Mouse (Mus musculus) kidney, adult 2 months (tissue): Measurements from ENCODE around the gene Gm28043. TPM values are rescaled to one million over a fixed set of nuclear protein-coding genes. Genes with fewer than 3 reads are reported as not detected.

Experiments
- DNase-seq: peaks from one replicate; pipeline ENCODE4 v3.0.0; 2021
- H3K27ac ChIP-seq: fragments of 200-500 bp; 2 replicates; pipeline ENCODE4 v1.5.1; 2012; ENCODE audit warnings: low read depth, low read length, control low read depth, inconsistent platforms; ENCODE audit not compliant: insufficient read depth
- H3K27me3 ChIP-seq: fragments of 200-500 bp; replicated peaks from 2 replicates; pipeline ENCODE4 v1.6.1; 2012; ENCODE audit warnings: mild to moderate bottlenecking, moderate library complexity, low read length, inconsistent platforms; ENCODE audit not compliant: control insufficient read depth, insufficient read depth
- H3K36me3 ChIP-seq: fragments of 200-500 bp; 2 replicates; pipeline ENCODE4 v1.6.1; 2012; ENCODE audit warnings: mild to moderate bottlenecking, moderate library complexity, low read length, inconsistent platforms; ENCODE audit not compliant: control insufficient read depth, insufficient read depth
- H3K4me1 ChIP-seq: fragments of 200-500 bp; 2 replicates; pipeline ENCODE4 v1.6.1; 2011; ENCODE audit warnings: low read length; ENCODE audit not compliant: control insufficient read depth, insufficient read depth
- H3K4me3 ChIP-seq: fragments of 200-500 bp; 2 replicates; pipeline ENCODE4 v1.5.1; 2011; ENCODE audit warnings: mild to moderate bottlenecking, low read depth, low read length, control low read depth; ENCODE audit not compliant: insufficient read depth
- CTCF ChIP-seq: fragments of 200-500 bp; conservative IDR thresholded peaks from 2 replicates; pipeline ENCODE4 v1.5.1; 2011; ENCODE audit warnings: low read depth, mild to moderate bottlenecking, control low read depth, low read length, moderate library complexity, mixed read lengths; ENCODE audit not compliant: insufficient read depth, insufficient read length
- POLR2A ChIP-seq: fragments of 200-500 bp; IDR thresholded peaks from one replicate; pipeline ENCODE4 v1.6.1; 2011; ENCODE audit warnings: low read depth, low read length, control low read depth
- WGBS: fragments of 180-500 bp; shearing (Covaris S2); methylation state at CpG from one replicate; pipeline ENCODE4 v1.1.7; 2018; 5-methylcytosine and 5-hydroxymethylcytosine counted together
- polyA plus RNA-seq: library from polyadenylated mRNA; depleted of rRNA; stranded (reverse); fragments of >200 nt; gene quantifications from 2 replicates; pipeline ENCODE4 v1.2.3, GENCODE M21; 2012

Gene Gm28043
- polyA plus RNA-seq, 1 experiment, result 0.63 TPM

DNA sequence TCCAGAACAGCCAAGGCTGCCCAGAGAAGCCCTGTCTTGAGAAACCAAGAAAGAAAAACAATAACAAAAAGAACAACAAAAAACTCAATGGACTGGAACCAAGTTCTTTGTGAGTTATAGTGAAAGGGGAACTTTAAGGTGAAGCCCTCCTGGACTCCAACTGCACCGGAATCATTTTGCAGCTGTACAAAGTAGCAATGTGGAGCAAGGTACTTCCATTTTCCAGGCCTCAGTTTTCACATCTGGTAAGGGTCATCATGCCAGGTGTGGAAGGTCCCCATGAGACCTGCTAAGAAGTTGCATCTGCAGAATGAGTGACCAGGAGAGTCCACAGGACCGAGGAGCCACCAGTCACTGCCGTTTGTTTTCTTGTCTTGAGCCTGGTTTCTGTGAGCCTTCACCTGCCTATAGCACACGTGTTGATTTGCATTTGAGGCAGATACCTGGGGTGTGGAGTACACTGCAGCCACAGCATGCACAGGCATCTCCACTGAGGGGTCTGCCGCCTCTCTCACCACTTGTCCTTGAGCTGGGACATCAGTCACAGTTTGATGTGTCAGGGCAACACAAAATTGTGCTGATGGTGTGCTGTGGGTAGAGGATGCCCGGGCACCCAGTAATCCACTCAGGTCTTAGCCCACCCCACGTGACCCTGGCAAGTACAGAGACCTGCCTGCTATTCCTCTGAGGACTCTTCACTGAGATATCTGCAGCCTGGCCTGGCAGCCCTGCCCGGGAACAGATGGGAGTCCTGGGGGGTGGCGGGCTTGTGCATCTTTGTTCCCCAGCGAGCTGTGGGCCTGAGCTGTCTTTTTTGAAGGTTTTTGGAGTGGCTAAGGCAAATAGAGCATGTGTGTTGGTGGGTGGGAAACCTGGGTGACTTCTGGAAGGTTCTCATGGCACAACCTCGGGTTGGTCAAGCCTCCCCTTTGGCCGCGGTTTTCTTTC, 105.2 kb downstream of the Gm28043 start:
- H3K27me3 ChIP-seq, result no peaks in the 10 kb centered on the region
- H3K4me3 ChIP-seq, result no peak overlapping the region
- no peak for TF ChIP-seq CTCF
- no peak overlapping the region for H3K27ac ChIP-seq
- DNase-seq, result no peak
- no peaks in the 10 kb centered on the region for H3K36me3 ChIP-seq
- peaks cover 4% of the 10 kb centered on the region; the same call in 1 of the 2 replicates for H3K4me1 ChIP-seq
- 86% methylated on average over 13 of the region's 13 CpGs for WGBS

DNA sequence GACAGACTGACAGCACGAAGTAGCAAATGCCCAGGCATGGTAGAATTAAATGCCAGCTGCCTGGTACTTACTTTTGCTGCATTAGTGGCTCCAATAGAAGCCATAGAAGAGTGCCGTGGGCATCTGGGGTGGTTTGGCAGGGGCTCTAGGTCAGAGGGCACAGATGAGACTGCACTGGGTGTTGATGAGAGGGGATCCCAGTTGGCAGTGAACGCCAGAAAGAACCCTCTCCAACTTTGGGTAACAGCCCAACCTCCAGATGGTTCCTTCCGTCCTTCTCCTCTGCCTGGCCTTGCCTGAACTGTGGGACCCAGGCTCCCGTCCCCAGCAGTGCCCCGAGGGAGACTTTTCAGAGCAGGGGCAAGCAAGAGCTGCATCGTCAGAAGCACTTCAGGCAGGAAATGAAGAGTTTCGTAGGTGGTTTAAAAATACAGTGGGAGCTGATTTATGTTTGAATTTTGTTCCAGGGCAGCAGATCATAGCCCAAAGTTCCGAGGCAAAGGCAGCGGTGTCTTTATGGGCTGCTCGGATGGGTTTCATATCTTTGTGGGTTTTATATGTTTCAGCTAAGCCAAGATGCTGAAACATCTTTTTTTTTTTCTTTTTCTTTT, 106.2 kb downstream of the Gm28043 start:
- Histone ChIP-seq H3K27ac (no peak overlapping the region), H3K4me3 (no peak overlapping the region), H3K4me1 (peaks cover 4% of the 10 kb centered on the region; the same call in 1 of the 2 replicates), H3K27me3 (no peaks in the 10 kb centered on the region), H3K36me3 (no peaks in the 10 kb centered on the region)
- 52% methylated on average over 11 of the region's 11 CpGs for WGBS
- TF ChIP-seq POLR2A (no peak), CTCF (no peak)
- DNase-seq, result no peak

DNA sequence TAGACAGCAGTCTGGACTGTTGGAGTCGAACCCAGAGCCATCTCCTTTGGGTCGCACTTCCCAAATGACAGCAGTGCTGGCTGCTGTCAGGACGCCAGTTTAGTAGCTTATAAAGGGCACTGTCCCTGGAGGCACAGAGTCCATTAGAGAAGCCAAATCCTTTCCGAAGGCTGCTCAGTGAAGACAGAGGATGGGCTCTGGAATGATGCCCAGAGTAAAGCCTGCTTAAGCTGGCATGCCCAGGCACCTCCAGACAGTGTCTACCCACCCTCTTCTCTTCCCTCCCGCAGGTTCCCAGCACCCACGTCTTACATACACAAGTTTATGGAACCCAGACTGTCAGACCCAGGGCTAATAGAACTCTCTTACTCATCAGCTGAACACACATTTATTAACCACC, 109.9 kb downstream of the Gm28043 start:
- 58% methylated on average over 6 of the region's 6 CpGs for WGBS
- no peaks in the 10 kb centered on the region for H3K27me3 ChIP-seq
- H3K4me3 ChIP-seq, result no peak overlapping the region
- no peaks in the 10 kb centered on the region for H3K36me3 ChIP-seq
- no peaks in the 10 kb centered on the region for H3K4me1 ChIP-seq
- TF ChIP-seq CTCF (no peak), POLR2A (no peak)
- H3K27ac ChIP-seq, result no peak overlapping the region
- DNase-seq, result no peak

DNA sequence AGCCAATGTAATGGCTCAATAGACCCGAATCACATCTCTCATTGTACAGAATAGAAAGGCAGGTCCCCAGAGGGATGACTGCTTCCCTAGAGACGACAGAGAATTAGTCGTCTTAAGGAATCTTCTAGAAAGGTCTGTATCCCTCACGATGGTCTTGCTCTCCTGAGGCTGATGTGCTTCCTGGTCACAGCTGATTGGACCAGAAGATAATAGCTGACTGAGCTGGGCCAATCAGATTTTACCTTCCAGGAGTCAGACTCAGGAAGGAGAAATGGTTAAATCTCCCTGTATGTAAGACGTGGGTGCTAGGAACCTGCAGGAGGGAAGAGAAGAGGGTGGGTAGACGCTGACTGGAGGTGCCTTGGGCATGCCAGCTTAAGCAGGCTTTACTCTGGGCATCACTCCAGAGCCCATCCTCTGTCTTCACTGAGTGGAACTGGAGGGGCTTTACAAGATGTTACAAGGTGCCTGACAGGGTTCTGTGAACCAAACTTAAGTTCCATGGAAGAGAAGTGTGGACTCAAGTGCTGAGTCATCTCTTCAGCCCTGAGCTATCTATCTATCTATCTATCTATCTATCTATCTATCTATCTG, 110.4 kb downstream of the Gm28043 start:
- H3K36me3 ChIP-seq, result no peaks in the 10 kb centered on the region
- H3K27ac ChIP-seq, result no peak overlapping the region
- no peaks in the 10 kb centered on the region for H3K27me3 ChIP-seq
- no peaks in the 10 kb centered on the region for H3K4me1 ChIP-seq
- no peak overlapping the region for H3K4me3 ChIP-seq
- no peak for DNase-seq
- WGBS, result 65% methylated on average over 6 of the region's 6 CpGs
- no peak for TF ChIP-seq POLR2A
- TF ChIP-seq CTCF, result no peak

DNA sequence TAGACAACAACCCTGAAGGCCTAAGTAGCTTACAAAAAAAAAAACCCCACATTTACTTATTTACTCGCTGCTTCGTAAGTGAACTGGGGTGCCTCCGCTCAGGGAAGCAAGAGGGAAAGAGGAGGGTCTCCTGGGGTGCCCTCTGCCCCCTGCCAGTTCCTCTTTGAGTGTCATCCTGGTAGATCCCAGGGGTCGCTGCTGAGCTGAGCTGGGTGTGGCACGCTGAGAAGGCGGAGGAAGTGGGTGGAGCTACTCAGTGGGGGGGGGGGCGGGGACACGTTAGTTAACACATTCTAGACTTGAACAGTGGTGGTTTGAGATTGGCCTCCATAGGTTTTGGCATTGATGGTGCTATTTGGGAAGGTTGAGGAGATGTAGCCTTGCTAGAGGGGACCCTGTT, 113.4 kb downstream of the Gm28043 start:
- H3K4me1 ChIP-seq, result no peaks in the 10 kb centered on the region
- H3K4me3 ChIP-seq, result no peak overlapping the region
- H3K27me3 ChIP-seq, result no peaks in the 10 kb centered on the region
- no peak for TF ChIP-seq CTCF
- no peak for TF ChIP-seq POLR2A
- H3K36me3 ChIP-seq, result no peaks in the 10 kb centered on the region
- no peak overlapping the region for H3K27ac ChIP-seq
- no peak for DNase-seq
- WGBS, result 68% methylated on average over 8 of the region's 8 CpGs

DNA sequence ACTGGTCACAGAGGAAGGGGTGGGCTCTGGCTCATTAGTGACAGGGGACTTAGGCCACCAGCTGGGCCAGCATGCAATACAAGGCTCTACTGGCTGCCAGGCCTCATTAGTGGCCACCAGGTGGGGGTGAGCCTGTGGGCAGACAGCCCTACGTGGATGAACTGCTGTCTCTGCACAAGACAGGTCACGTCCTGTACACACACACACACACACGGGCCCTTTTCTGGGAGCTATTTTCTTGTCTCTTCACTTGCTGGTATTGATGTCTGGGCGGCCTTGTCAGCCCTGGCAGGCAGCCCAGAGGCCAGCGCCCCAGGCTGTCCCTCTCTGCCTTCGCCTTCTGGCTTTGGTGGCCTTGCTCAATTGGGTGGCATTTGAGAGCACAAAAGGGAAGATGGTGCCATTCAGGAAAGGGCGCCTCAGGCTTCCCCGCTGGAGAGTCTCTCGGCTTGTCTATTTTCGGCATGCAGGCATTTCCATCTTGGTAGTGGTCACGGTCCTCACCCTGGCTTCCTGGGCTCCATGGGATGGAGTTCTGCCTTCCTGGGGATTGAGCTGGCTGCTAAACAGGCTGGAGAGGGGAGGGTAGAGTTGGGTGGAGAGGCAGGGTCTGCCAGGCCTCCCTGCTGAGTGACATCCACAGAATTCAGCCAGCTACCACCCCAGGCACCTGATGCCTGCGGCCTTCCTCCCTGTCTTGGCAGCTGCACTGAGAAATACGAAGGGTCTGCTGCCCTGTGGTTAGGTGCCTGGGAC, 116.0 kb downstream of the Gm28043 start:
- Histone ChIP-seq H3K4me3 (no peak overlapping the region), H3K4me1 (no peaks in the 10 kb centered on the region), H3K27ac (no peak overlapping the region), H3K36me3 (no peaks in the 10 kb centered on the region), H3K27me3 (no peaks in the 10 kb centered on the region)
- TF ChIP-seq CTCF (no peak), POLR2A (no peak)
- 68% methylated on average over 13 of the region's 13 CpGs for WGBS
- DNase-seq, result no peak
